Mouse (Mus musculus) regulatory T cell (primary cell): ENCODE measurements around the gene Cep126.

ENCODE experiments used
- in situ Hi-C: fragments of 300-600 bp; cut with MboI, MseI; formaldehyde crosslinking; loops from one replicate; pipeline ENCODE4 v1.15.1; 2025; ENCODE audit warnings: high pct_unique_total_duplicates

Gene Cep126

GRCm38 (mm10) chr9:8134117-8134574 lies at the start of gene Cep126:
Gene Cep126 (minus strand): TSS chr9:8134294.
- in situ Hi-C loops, result no loop called here

- in situ Hi-C loops, result no loop called here
Observed at GRCm38 (mm10) chr9:8179554-8179953, 45.5 kb upstream of the Cep126 start.

GRCm38 (mm10) chr9:8177099-8177498 lies 43.0 kb upstream of the Cep126 start:
- in situ Hi-C loops, result no loop called here

- in situ Hi-C loops, result no loop called here
Observed at GRCm38 (mm10) chr9:8157011-8157410, 22.9 kb upstream of the Cep126 start.

- in situ Hi-C loops, result no loop called here
Observed at GRCm38 (mm10) chr9:8139501-8139900, 5.4 kb upstream of the Cep126 start.

- in situ Hi-C loops, result no loop called here
Observed at GRCm38 (mm10) chr9:8133586-8134115, 443 bp downstream of the Cep126 start.

- in situ Hi-C loops, result no loop called here
Observed at GRCm38 (mm10) chr9:8123495-8123894, 10.6 kb downstream of the Cep126 start.

- in situ Hi-C loops, result no loop called here
Observed at GRCm38 (mm10) chr9:8114516-8114915, 19.6 kb downstream of the Cep126 start.

GRCm38 (mm10) chr9:8103050-8103449 lies 31.0 kb downstream of the Cep126 start:
- in situ Hi-C loops, result no loop called here

- in situ Hi-C loops, result no loop called here
Observed at GRCm38 (mm10) chr9:8100962-8101361, 33.1 kb downstream of the Cep126 start.

- in situ Hi-C loops, result no loop called here
Observed at GRCm38 (mm10) chr9:8078882-8079281, 55.2 kb downstream of the Cep126 start.

- in situ Hi-C loops, result no loop called here
Observed at GRCm38 (mm10) chr9:8074345-8074744, 59.7 kb downstream of the Cep126 start.

- in situ Hi-C loops, result no loop called here
Observed at GRCm38 (mm10) chr9:8073203-8073755, 60.8 kb downstream of the Cep126 start.

- in situ Hi-C loops, result no loop called here
Observed at GRCm38 (mm10) chr9:8059636-8060035, 74.5 kb downstream of the Cep126 start.

GRCm38 (mm10) chr9:8054831-8055230 lies 79.3 kb downstream of the Cep126 start:
- in situ Hi-C loops, result no loop called here

GRCm38 (mm10) chr9:8043044-8043387 lies 91.1 kb downstream of the Cep126 start:
- in situ Hi-C loops, result no loop called here

- in situ Hi-C loops, result no loop called here
Observed at GRCm38 (mm10) chr9:8042338-8043043, 91.6 kb downstream of the Cep126 start, which contains the start of gene Cfap300. Gene Cfap300 (minus strand): TSS chr9:8042823.

GRCm38 (mm10) chr9:8035546-8035945 lies 98.5 kb downstream of the Cep126 start:
- in situ Hi-C loops, result no loop called here

GRCm38 (mm10) chr9:8035091-8035490 lies 99.0 kb downstream of the Cep126 start:
- in situ Hi-C loops, result no loop called here

GRCm38 (mm10) chr9:8034143-8034542 lies 100.0 kb downstream of the Cep126 start:
- in situ Hi-C loops, result no loop called here

- in situ Hi-C loops, result no loop called here
Observed at GRCm38 (mm10) chr9:8032847-8033246, 101.2 kb downstream of the Cep126 start.
